Mouse (Mus musculus): ENCODE measurements around the gene Tnfsf9. TPM values are rescaled to one million over a fixed set of nuclear protein-coding genes. Genes with fewer than 3 reads are reported as not detected.

Tnfsf9 gene
- 2.3 TPM for polyA plus RNA-seq (2015; fragmentation: Illumina TruSeq; extraction: RNeasy Lipid Tissue Mini Kit (QIAGEN cat#74804); ENCODE audit: insufficient read depth, low replicate concordance)

GRCm38 (mm10) chr17:57105181-57106034, at the start of gene Tnfsf9:
TSS of gene Tnfsf9 (plus strand) at chr17:57105325.

GRCm38 (mm10) chr17:57058891-57059485, 46.1 kb upstream of the Tnfsf9 start, which contains the start of gene Crb3:
TSS of gene Crb3 (plus strand) at chr17:57059105.

GRCm38 (mm10) chr17:57059486-57059977, 45.6 kb upstream of the Tnfsf9 start, which contains the start of gene Slc25a23:
TSS of gene Slc25a23 (minus strand) at chr17:57059863.

GRCm38 (mm10) chr17:57078336-57078735, 26.8 kb upstream of the Tnfsf9 start, which contains the start of gene Dennd1c:
TSS of gene Dennd1c (minus strand) at chr17:57078514.

GRCm38 (mm10) chr17:57087049-57087832, 17.9 kb upstream of the Tnfsf9 start, which contains the start of gene Tubb4a:
TSS of gene Tubb4a (minus strand) at chr17:57087782.

GRCm38 (mm10) chr17:57148994-57149803, 44.1 kb downstream of the Tnfsf9 start, which contains the start of gene Cd70:
TSS of gene Cd70 (minus strand) at chr17:57149777.

Other genes with a start within 250 kb of the Tnfsf9 start
- not detected for gene Acsbg2, start 230.9 kb upstream of the Tnfsf9 start, polyA plus RNA-seq (2015; fragmentation: Illumina TruSeq; extraction: RNeasy Lipid Tissue Mini Kit (QIAGEN cat#74804); ENCODE audit: insufficient read depth, low replicate concordance)
- 0.19 TPM for gene 1700061G19Rik, start 229.8 kb upstream of the Tnfsf9 start, polyA plus RNA-seq (2015; fragmentation: Illumina TruSeq; extraction: RNeasy Lipid Tissue Mini Kit (QIAGEN cat#74804); ENCODE audit: insufficient read depth, low replicate concordance)
- gene Mllt1, start 169.9 kb upstream of the Tnfsf9 start, polyA plus RNA-seq (2015; fragmentation: Illumina TruSeq; extraction: RNeasy Lipid Tissue Mini Kit (QIAGEN cat#74804); ENCODE audit: insufficient read depth, low replicate concordance): 8.2 TPM
- gene Acer1, start 123.2 kb upstream of the Tnfsf9 start, polyA plus RNA-seq (2015; fragmentation: Illumina TruSeq; extraction: RNeasy Lipid Tissue Mini Kit (QIAGEN cat#74804); ENCODE audit: insufficient read depth, low replicate concordance): not detected
- 11.5 TPM for gene Clpp, start 115.0 kb upstream of the Tnfsf9 start, polyA plus RNA-seq (2015; fragmentation: Illumina TruSeq; extraction: RNeasy Lipid Tissue Mini Kit (QIAGEN cat#74804); ENCODE audit: insufficient read depth, low replicate concordance)
- gene Alkbh7, start 108.0 kb upstream of the Tnfsf9 start, polyA plus RNA-seq (2015; fragmentation: Illumina TruSeq; extraction: RNeasy Lipid Tissue Mini Kit (QIAGEN cat#74804); ENCODE audit: insufficient read depth, low replicate concordance): 7.3 TPM
- gene Pspn, start 105.3 kb upstream of the Tnfsf9 start, polyA plus RNA-seq (2015; fragmentation: Illumina TruSeq; extraction: RNeasy Lipid Tissue Mini Kit (QIAGEN cat#74804); ENCODE audit: insufficient read depth, low replicate concordance): not detected
- 29.0 TPM for gene Gtf2f1, start 94.0 kb upstream of the Tnfsf9 start, polyA plus RNA-seq (2015; fragmentation: Illumina TruSeq; extraction: RNeasy Lipid Tissue Mini Kit (QIAGEN cat#74804); ENCODE audit: insufficient read depth, low replicate concordance)
- not detected for gene Gm17949, start 93.9 kb upstream of the Tnfsf9 start, polyA plus RNA-seq (2015; fragmentation: Illumina TruSeq; extraction: RNeasy Lipid Tissue Mini Kit (QIAGEN cat#74804); ENCODE audit: insufficient read depth, low replicate concordance)
- 40.8 TPM for gene Khsrp, start 73.8 kb upstream of the Tnfsf9 start, polyA plus RNA-seq (2015; fragmentation: Illumina TruSeq; extraction: RNeasy Lipid Tissue Mini Kit (QIAGEN cat#74804); ENCODE audit: insufficient read depth, low replicate concordance)
- not detected for gene Slc25a41, start 63.7 kb upstream of the Tnfsf9 start, polyA plus RNA-seq (2015; fragmentation: Illumina TruSeq; extraction: RNeasy Lipid Tissue Mini Kit (QIAGEN cat#74804); ENCODE audit: insufficient read depth, low replicate concordance)
- gene Crb3, start 46.2 kb upstream of the Tnfsf9 start, polyA plus RNA-seq (2015; fragmentation: Illumina TruSeq; extraction: RNeasy Lipid Tissue Mini Kit (QIAGEN cat#74804); ENCODE audit: insufficient read depth, low replicate concordance): 0.84 TPM
- 10.4 TPM for gene Slc25a23, start 45.5 kb upstream of the Tnfsf9 start, polyA plus RNA-seq (2015; fragmentation: Illumina TruSeq; extraction: RNeasy Lipid Tissue Mini Kit (QIAGEN cat#74804); ENCODE audit: insufficient read depth, low replicate concordance)
- 128 TPM for gene Dennd1c, start 26.8 kb upstream of the Tnfsf9 start, polyA plus RNA-seq (2015; fragmentation: Illumina TruSeq; extraction: RNeasy Lipid Tissue Mini Kit (QIAGEN cat#74804); ENCODE audit: insufficient read depth, low replicate concordance)
- 0.83 TPM for gene Tubb4a, start 17.5 kb upstream of the Tnfsf9 start, polyA plus RNA-seq (2015; fragmentation: Illumina TruSeq; extraction: RNeasy Lipid Tissue Mini Kit (QIAGEN cat#74804); ENCODE audit: insufficient read depth, low replicate concordance)
- gene Cd70, start 44.5 kb downstream of the Tnfsf9 start, polyA plus RNA-seq (2015; fragmentation: Illumina TruSeq; extraction: RNeasy Lipid Tissue Mini Kit (QIAGEN cat#74804); ENCODE audit: insufficient read depth, low replicate concordance): not detected
- gene Tnfsf14, start 88.9 kb downstream of the Tnfsf9 start, polyA plus RNA-seq (2015; fragmentation: Illumina TruSeq; extraction: RNeasy Lipid Tissue Mini Kit (QIAGEN cat#74804); ENCODE audit: insufficient read depth, low replicate concordance): 6.5 TPM
- gene C3, start 122.8 kb downstream of the Tnfsf9 start, polyA plus RNA-seq (2015; fragmentation: Illumina TruSeq; extraction: RNeasy Lipid Tissue Mini Kit (QIAGEN cat#74804); ENCODE audit: insufficient read depth, low replicate concordance): 530 TPM
- gene Gpr108, start 143.1 kb downstream of the Tnfsf9 start, polyA plus RNA-seq (2015; fragmentation: Illumina TruSeq; extraction: RNeasy Lipid Tissue Mini Kit (QIAGEN cat#74804); ENCODE audit: insufficient read depth, low replicate concordance): 32.8 TPM
- gene Trip10, start 144.1 kb downstream of the Tnfsf9 start, polyA plus RNA-seq (2015; fragmentation: Illumina TruSeq; extraction: RNeasy Lipid Tissue Mini Kit (QIAGEN cat#74804); ENCODE audit: insufficient read depth, low replicate concordance): 18.0 TPM
- gene Vav1, start 173.8 kb downstream of the Tnfsf9 start, polyA plus RNA-seq (2015; fragmentation: Illumina TruSeq; extraction: RNeasy Lipid Tissue Mini Kit (QIAGEN cat#74804); ENCODE audit: insufficient read depth, low replicate concordance): 106 TPM